Mouse (Mus musculus): ENCODE data around the gene Rrm1.

GRCm38 (mm10) chr7:102446438-102446837 lies 4.9 kb downstream of the Rrm1 start:
- TF ChIP-seq CTCF (IDR thresholded peaks at IDR 0.05; ENCODE audit: low read depth) (no peak), EP300 (IDR thresholded peaks at IDR 0.05; ENCODE audit: low read depth) (no peak)
